Mouse (Mus musculus) T-helper 1 cell (primary cell): Measurements from ENCODE around the gene Barx1.

ENCODE experiments used
- in situ Hi-C: fragments of 300-600 bp; cut with MboI, MseI; formaldehyde crosslinking; loops from one replicate; pipeline ENCODE4 v1.15.1; 2025; ENCODE audit warnings: high pct_unique_total_duplicates

The Barx1 gene

DNA sequence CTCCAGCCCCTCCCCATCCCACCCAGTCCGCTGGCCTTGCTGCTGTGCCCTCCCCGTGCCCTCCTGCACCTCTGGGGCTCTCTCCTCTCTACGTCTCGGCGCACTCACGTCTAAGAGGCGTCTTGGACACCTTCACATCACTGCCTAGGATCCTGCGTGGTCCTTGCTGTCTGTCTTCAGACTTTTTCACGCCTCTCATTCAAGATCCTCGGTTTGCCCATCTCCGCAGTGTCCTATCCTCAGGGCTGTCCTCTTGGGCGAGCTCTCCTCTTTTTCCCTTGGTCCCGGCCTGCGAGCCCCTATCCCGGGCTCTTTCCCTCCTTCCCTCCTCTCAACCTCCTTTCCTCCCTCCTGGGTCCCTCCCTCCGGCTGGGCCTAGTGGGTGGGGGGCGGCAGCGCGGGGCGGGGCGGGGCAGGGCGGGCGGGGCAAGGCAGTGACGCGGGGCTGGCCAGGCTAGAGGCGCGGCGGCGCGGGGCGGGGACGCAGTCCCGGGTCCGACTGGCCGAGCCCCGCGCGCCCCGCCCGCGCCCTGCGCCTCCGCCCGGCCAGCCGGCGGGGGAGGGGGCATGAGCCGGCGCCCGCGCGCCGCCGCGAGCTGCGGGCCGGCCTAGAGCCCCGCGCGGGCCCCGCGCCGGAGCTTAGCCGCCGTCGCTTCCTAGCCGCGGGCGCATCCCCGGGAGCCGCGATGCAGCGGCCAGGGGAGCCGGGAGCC lies at the start of gene Barx1:
Barx1 (plus strand) TSS at position 568 of the 713 bp plus-strand sequence.
- in situ Hi-C loops, result no loop called here

GRCm38 (mm10) chr13:48614525-48614924 lies 48.3 kb upstream of the Barx1 start:
- in situ Hi-C loops, result no loop called here

- in situ Hi-C loops, result no loop called here
These were observed 45.0 kb upstream of the Barx1 start for GRCm38 (mm10) chr13:48617774-48618173.

GRCm38 (mm10) chr13:48618890-48619289 lies 43.9 kb upstream of the Barx1 start:
- in situ Hi-C loops, result no loop called here

DNA sequence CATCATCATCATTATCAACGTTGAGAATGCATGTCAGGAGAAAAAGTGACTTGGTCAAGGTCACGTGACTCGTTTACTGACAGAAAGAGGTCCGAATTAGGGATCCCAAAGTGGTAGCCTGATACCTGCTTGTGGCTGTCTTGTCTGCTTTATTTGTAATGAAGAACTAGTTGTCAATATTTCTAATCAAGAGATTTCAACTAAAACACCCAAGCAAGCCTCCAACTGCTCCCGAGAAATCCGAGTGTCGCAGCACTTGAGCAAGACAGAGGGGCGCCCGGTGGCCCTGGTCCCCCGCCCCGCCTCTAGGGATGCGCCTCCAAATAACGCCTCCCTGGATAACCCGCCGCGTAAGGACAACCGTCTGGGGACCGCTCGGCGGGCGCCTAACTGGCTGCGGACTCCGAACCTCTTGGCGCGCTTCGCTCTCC lies 37.8 kb upstream of the Barx1 start:
- in situ Hi-C loops, result no loop called here

GRCm38 (mm10) chr13:48625433-48626184 lies 37.2 kb upstream of the Barx1 start, which contains the start of gene Ptpdc1:
TSS of gene Ptpdc1 (minus strand) at chr13:48625664.
- in situ Hi-C loops, result no loop called here

GRCm38 (mm10) chr13:48631691-48632090 lies 31.1 kb upstream of the Barx1 start:
- in situ Hi-C loops, result no loop called here

GRCm38 (mm10) chr13:48637706-48638105 lies 25.1 kb upstream of the Barx1 start:
- in situ Hi-C loops, result loop anchor here (5.0 kb wide), 1 partner anchor 115 kb away; no protein-coding TSS in a partner anchor

DNA sequence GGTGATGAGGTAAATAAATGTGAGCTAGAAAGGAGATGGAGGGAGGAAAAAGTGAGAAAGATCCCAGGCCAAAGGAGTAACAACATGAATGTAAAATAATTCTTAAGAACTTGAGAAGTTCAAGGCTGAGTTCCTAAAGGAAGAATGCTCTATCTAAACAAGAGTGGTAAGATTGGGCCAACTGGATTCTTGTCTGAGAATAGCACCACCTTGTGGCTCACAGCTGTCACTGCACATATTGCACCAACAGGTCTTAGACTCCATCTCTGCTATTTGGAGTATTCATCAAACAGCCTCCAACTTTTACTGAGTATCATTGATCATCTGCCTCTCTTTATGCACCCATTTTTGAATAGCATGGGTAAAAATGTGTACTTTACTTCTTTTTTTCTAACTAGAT lies 23.2 kb upstream of the Barx1 start:
- in situ Hi-C loops, result loop anchor here (5.0 kb wide), 1 partner anchor 117 kb away; no protein-coding TSS in a partner anchor

GRCm38 (mm10) chr13:48643072-48643471 lies 19.7 kb upstream of the Barx1 start:
- in situ Hi-C loops, result no loop called here

- in situ Hi-C loops, result no loop called here
These were observed 18.8 kb upstream of the Barx1 start for GRCm38 (mm10) chr13:48643991-48644390.

DNA sequence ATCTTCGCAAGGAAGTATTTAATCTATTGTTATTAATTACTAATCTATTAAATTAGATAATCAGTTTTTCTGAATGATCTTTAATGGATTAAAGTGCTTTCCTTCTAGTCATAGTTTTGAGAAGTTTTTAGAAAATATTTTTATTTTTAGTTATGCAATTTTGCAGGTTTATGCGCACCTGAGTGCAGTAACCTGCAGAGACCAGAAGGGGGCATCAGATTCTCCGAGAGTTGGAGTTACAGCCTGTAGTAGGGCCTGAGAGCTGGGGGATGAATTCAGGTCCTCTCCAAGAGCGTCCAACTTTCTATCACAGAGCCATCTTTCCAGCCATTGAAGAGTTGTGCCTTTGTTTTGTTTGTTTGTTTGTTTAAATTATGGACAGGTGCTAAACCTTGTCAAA lies 16.1 kb upstream of the Barx1 start:
- in situ Hi-C loops, result no loop called here

DNA sequence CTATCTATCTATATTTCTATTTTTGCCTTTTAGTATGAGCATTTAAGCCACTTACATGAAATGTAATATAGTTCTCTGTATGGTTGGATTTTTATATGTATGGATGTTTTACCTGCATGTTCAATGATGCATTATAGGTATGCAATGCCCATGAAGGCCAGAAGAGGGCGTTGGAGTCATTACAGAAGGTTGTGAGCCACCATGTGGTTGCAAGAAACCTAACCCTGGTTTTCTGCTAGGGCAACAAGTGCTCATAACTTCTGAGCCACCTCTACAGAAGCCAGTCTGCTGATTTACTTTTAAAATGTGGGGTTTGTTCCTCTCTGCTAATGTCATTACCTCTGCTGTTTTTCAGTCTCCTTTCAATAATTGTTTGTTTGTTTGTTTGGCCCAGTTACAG lies 12.2 kb upstream of the Barx1 start:
- in situ Hi-C loops, result loop anchor here (10.0 kb wide), 1 partner anchor 374 kb away; no protein-coding TSS in a partner anchor

GRCm38 (mm10) chr13:48651132-48652065 lies 11.4 kb upstream of the Barx1 start:
- in situ Hi-C loops, result loop anchor here (10.0 kb wide), 1 partner anchor 373 kb away; no protein-coding TSS in a partner anchor

- in situ Hi-C loops, result loop anchor here (10.0 kb wide), 1 partner anchor 371 kb away; no protein-coding TSS in a partner anchor
These were observed 8.7 kb upstream of the Barx1 start for GRCm38 (mm10) chr13:48653788-48654770.

- in situ Hi-C loops, result loop anchor here (10.0 kb wide), 1 partner anchor 369 kb away; no protein-coding TSS in a partner anchor
These were observed 7.2 kb upstream of the Barx1 start for GRCm38 (mm10) chr13:48655637-48656036.

DNA sequence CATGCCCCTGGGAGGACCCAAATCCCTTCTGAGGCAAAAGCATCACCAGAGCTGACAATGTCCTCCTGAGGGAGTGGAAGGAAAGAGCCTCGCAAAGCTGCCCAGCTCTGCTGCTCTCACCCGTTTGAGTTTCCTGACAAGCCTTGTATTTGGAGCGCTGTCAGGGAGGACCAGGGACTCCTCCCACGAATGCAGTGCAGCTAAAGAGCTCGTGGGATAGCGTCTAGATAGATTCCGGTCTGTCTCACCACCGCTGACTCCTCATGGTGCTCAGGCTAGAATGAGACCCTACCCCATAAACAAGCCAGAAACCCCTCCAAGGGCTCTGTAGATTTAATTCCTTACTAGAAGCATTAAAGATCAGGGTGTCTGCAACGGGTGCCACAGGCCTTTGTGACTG lies 5.0 kb upstream of the Barx1 start:
- in situ Hi-C loops, result loop anchor here (10.0 kb wide), 1 partner anchor 367 kb away; no protein-coding TSS in a partner anchor

- in situ Hi-C loops, result loop anchor here (10.0 kb wide), 1 partner anchor 366 kb away; no protein-coding TSS in a partner anchor
These were observed 4.1 kb upstream of the Barx1 start for GRCm38 (mm10) chr13:48658588-48659253.
